Mouse (Mus musculus): Measurements from ENCODE around the gene Htt. TPM values are rescaled to one million over a fixed set of nuclear protein-coding genes. Genes with fewer than 3 reads are reported as not detected.
"Not testable (repeated sequence)": the region's sequence is repeated elsewhere in the genome, so short reads cannot be mapped to it uniquely, and the experiment has no call there.

The Htt gene
- polyA plus RNA-seq, 1 experiment from 2014 or later: 13.2 TPM

GRCm38 (mm10) chr5:34791141-34791540 is 29.6 kb downstream of the Htt start:
- 89% methylated on average over 2 of the region's 2 CpGs for WGBS
- Histone ChIP-seq H3K27me3 (ENCODE audit: low read depth, poor library complexity, severe bottlenecking) (no peaks in the 10 kb centered on the region), H3K9me3 (replicated peaks) (no peaks in the 10 kb centered on the region), H3K27ac (replicated peaks) (no peak overlapping the region), H3K36me3 (peaks cover 87% of the 10 kb centered on the region), H3K4me3 (no peak overlapping the region), H3K4me1 (no peaks in the 10 kb centered on the region)
- no peak for DNase-seq (ENCODE audit: low spot score)

- H3K4me1 ChIP-seq: no peaks in the 10 kb centered on the region
- no peaks in the 10 kb centered on the region for H3K9me3 ChIP-seq (replicated peaks)
- peaks cover 92% of the 10 kb centered on the region for H3K36me3 ChIP-seq
- no peak overlapping the region for H3K27ac ChIP-seq (replicated peaks)
- H3K4me3 ChIP-seq: no peak overlapping the region
- no peaks in the 10 kb centered on the region for H3K27me3 ChIP-seq (ENCODE audit: low read depth, poor library complexity, severe bottlenecking)
- DNase-seq (ENCODE audit: low spot score): no peak
- 90% methylated on average over 5 of the region's 5 CpGs for WGBS
Measured at GRCm38 (mm10) chr5:34800292-34800953, 38.9 kb downstream of the Htt start.

- H3K9me3 ChIP-seq (replicated peaks): no peaks in the 10 kb centered on the region
- no peaks in the 10 kb centered on the region for H3K4me1 ChIP-seq
- DNase-seq (ENCODE audit: low spot score): no peak
- no peak overlapping the region for H3K4me3 ChIP-seq
- 97% methylated on average over 1 of the region's 1 CpGs for WGBS
- peaks cover 75% of the 10 kb centered on the region for H3K36me3 ChIP-seq
- H3K27me3 ChIP-seq (ENCODE audit: low read depth, poor library complexity, severe bottlenecking): no peaks in the 10 kb centered on the region
- H3K27ac ChIP-seq (replicated peaks): no peak overlapping the region
Measured at GRCm38 (mm10) chr5:34806038-34806437, 44.5 kb downstream of the Htt start.

GRCm38 (mm10) chr5:34822431-34823149 is 61.0 kb downstream of the Htt start:
- Histone ChIP-seq H3K4me1 (no peaks in the 10 kb centered on the region), H3K4me3 (no peak overlapping the region), H3K9me3 (replicated peaks) (no peaks in the 10 kb centered on the region), H3K36me3 (peaks cover 83% of the 10 kb centered on the region), H3K27ac (replicated peaks) (no peak overlapping the region), H3K27me3 (ENCODE audit: low read depth, poor library complexity, severe bottlenecking) (no peaks in the 10 kb centered on the region)
- 91% methylated on average over 3 of the region's 3 CpGs for WGBS
- DNase-seq (ENCODE audit: low spot score): no peak

GRCm38 (mm10) chr5:34854079-34854478 is 92.5 kb downstream of the Htt start:
- Histone ChIP-seq H3K4me3 (no peak overlapping the region), H3K36me3 (peaks cover 81% of the 10 kb centered on the region), H3K9me3 (replicated peaks) (no peaks in the 10 kb centered on the region), H3K27me3 (ENCODE audit: low read depth, poor library complexity, severe bottlenecking) (no peaks in the 10 kb centered on the region), H3K4me1 (no peaks in the 10 kb centered on the region), H3K27ac (replicated peaks) (no peak overlapping the region)
- no peak for DNase-seq (ENCODE audit: low spot score)
- WGBS: 96% methylated on average over 3 of the region's 3 CpGs

GRCm38 (mm10) chr5:34865367-34865766 is 103.8 kb downstream of the Htt start:
- 93% methylated on average over 5 of the region's 5 CpGs for WGBS
- H3K27ac ChIP-seq (replicated peaks): no peak overlapping the region
- H3K9me3 ChIP-seq (replicated peaks): no peaks in the 10 kb centered on the region
- H3K36me3 ChIP-seq: peaks cover 88% of the 10 kb centered on the region
- H3K4me1 ChIP-seq: no peaks in the 10 kb centered on the region
- no peaks in the 10 kb centered on the region for H3K27me3 ChIP-seq (ENCODE audit: low read depth, poor library complexity, severe bottlenecking)
- no peak overlapping the region for H3K4me3 ChIP-seq
- DNase-seq (ENCODE audit: low spot score): no peak

GRCm38 (mm10) chr5:34880307-34880706 is 118.8 kb downstream of the Htt start:
- peaks cover 93% of the 10 kb centered on the region for H3K36me3 ChIP-seq
- 94% methylated on average over 3 of the region's 3 CpGs for WGBS
- not testable (repeated sequence) for H3K4me3 ChIP-seq; H3K27me3 ChIP-seq (ENCODE audit: low read depth, poor library complexity, severe bottlenecking); H3K27ac ChIP-seq (replicated peaks); H3K4me1 ChIP-seq; H3K9me3 ChIP-seq (replicated peaks); DNase-seq (ENCODE audit: low spot score)

GRCm38 (mm10) chr5:34881023-34881422 is 119.5 kb downstream of the Htt start:
- Histone ChIP-seq H3K4me3 (no peak overlapping the region), H3K4me1 (no peaks in the 10 kb centered on the region), H3K36me3 (peaks cover 88% of the 10 kb centered on the region), H3K9me3 (replicated peaks) (no peaks in the 10 kb centered on the region), H3K27ac (replicated peaks) (no peak overlapping the region), H3K27me3 (ENCODE audit: low read depth, poor library complexity, severe bottlenecking) (no peaks in the 10 kb centered on the region)
- 85% methylated on average over 3 of the region's 3 CpGs for WGBS
- no peak for DNase-seq (ENCODE audit: low spot score)

GRCm38 (mm10) chr5:34885250-34885649 is 123.7 kb downstream of the Htt start:
- H3K27me3 ChIP-seq (ENCODE audit: low read depth, poor library complexity, severe bottlenecking): no peaks in the 10 kb centered on the region
- no peak for DNase-seq (ENCODE audit: low spot score)
- peaks cover 85% of the 10 kb centered on the region for H3K36me3 ChIP-seq
- WGBS: 85% methylated on average over 3 of the region's 3 CpGs
- H3K27ac ChIP-seq (replicated peaks): no peak overlapping the region
- H3K4me3 ChIP-seq: no peak overlapping the region
- H3K4me1 ChIP-seq: no peaks in the 10 kb centered on the region
- H3K9me3 ChIP-seq (replicated peaks): no peaks in the 10 kb centered on the region

- Histone ChIP-seq H3K4me3 (no peak overlapping the region), H3K9me3 (replicated peaks) (no peaks in the 10 kb centered on the region), H3K27ac (replicated peaks) (no peak overlapping the region), H3K36me3 (peaks cover 92% of the 10 kb centered on the region), H3K27me3 (ENCODE audit: low read depth, poor library complexity, severe bottlenecking) (no peaks in the 10 kb centered on the region), H3K4me1 (no peaks in the 10 kb centered on the region)
- DNase-seq (ENCODE audit: low spot score): no peak
- WGBS: 93% methylated on average over 4 of the region's 4 CpGs
Measured at GRCm38 (mm10) chr5:34889252-34889651, 127.7 kb downstream of the Htt start.

GRCm38 (mm10) chr5:34896697-34897453 is 135.3 kb downstream of the Htt start:
- H3K4me3 ChIP-seq: no peak overlapping the region
- H3K4me1 ChIP-seq: no peaks in the 10 kb centered on the region
- no peak for DNase-seq (ENCODE audit: low spot score)
- no peak overlapping the region for H3K27ac ChIP-seq (replicated peaks)
- H3K9me3 ChIP-seq (replicated peaks): no peaks in the 10 kb centered on the region
- H3K36me3 ChIP-seq: peaks cover 99% of the 10 kb centered on the region
- 94% methylated on average over 3 of the region's 3 CpGs for WGBS
- no peaks in the 10 kb centered on the region for H3K27me3 ChIP-seq (ENCODE audit: low read depth, poor library complexity, severe bottlenecking)

GRCm38 (mm10) chr5:34899787-34900469 is 138.4 kb downstream of the Htt start:
- DNase-seq (ENCODE audit: low spot score): no peak
- no peaks in the 10 kb centered on the region for H3K4me1 ChIP-seq
- 97% methylated on average over 6 of the region's 6 CpGs for WGBS
- no peak overlapping the region for H3K4me3 ChIP-seq
- H3K9me3 ChIP-seq (replicated peaks): no peaks in the 10 kb centered on the region
- H3K27me3 ChIP-seq (ENCODE audit: low read depth, poor library complexity, severe bottlenecking): no peaks in the 10 kb centered on the region
- peaks cover 98% of the 10 kb centered on the region for H3K36me3 ChIP-seq
- H3K27ac ChIP-seq (replicated peaks): no peak overlapping the region
